Mouse (Mus musculus) thymus, adult 2 months (tissue): ENCODE measurements around the gene Maml3.

Experiments used
- CTCF ChIP-seq: fragments of 200-500 bp; IDR thresholded peaks from 2 replicates; pipeline ENCODE4 v1.5.1; 2012; ENCODE audit warnings: mild to moderate bottlenecking, control low read depth, low read length, moderate library complexity, borderline replicate concordance; ENCODE audit not compliant: control insufficient read depth, poor library complexity, insufficient read depth; ENCODE audit errors: extremely low read depth
- POLR2A ChIP-seq: fragments of 200-500 bp; IDR thresholded peaks from 2 replicates; pipeline ENCODE4 v1.6.1; 2012; ENCODE audit warnings: mild to moderate bottlenecking, low read length, control low read depth, moderate library complexity; ENCODE audit not compliant: control insufficient read depth, poor library complexity, insufficient read depth; ENCODE audit errors: extremely low read depth

- TF ChIP-seq POLR2A, result no peak
- TF ChIP-seq CTCF, result no peak
Observed at GRCm38 (mm10) chr3:51939864-51940263, 165.0 kb downstream of the Maml3 start.
